Mouse (Mus musculus) neural tube, embryonic 13.5 days (tissue): ENCODE measurements at regions not wholly inside any gene's neighbourhood (a gene's known extent, or its start where the extent isn't known, plus 50 kb on each side); places are given as distances from the start of the nearest gene placed in this dataset.
A peak's percentile ranks its signal among the peaks of the same experiment; 100 is the strongest.

ENCODE experiments used
- ATAC-seq: fragments of 200-750 bp; cut with Nextera tagmentation; 2 replicates; pipeline ENCODE4 v1.8.0; 2017; ENCODE audit warnings: low read depth, mild to moderate bottlenecking, moderate TSS enrichment, moderate library complexity
- H3K27ac ChIP-seq: fragments of 300-500 bp; sonication (generic); replicated peaks from 2 replicates; pipeline ENCODE4 v1.5.1; 2015; ENCODE audit warnings: moderate library complexity, mild to moderate bottlenecking, inconsistent platforms
- H3K27me3 ChIP-seq: fragments of 300-500 bp; sonication (generic); 2 replicates; pipeline ENCODE4 v1.6.1; 2015; ENCODE audit warnings: mild to moderate bottlenecking, inconsistent platforms
- H3K36me3 ChIP-seq: fragments of 300-500 bp; sonication (generic); 2 replicates; pipeline ENCODE4 v1.6.1; 2015; ENCODE audit warnings: mild to moderate bottlenecking, inconsistent platforms
- H3K4me1 ChIP-seq: fragments of 300-500 bp; sonication (generic); replicated peaks from 2 replicates; pipeline ENCODE4 v1.6.1; 2015; ENCODE audit warnings: inconsistent platforms
- H3K4me2 ChIP-seq: fragments of 300-500 bp; sonication (generic); 2 replicates; pipeline ENCODE4 v1.6.1; 2015; ENCODE audit warnings: inconsistent platforms, mild to moderate bottlenecking, moderate library complexity
- H3K4me3 ChIP-seq: fragments of 300-500 bp; sonication (generic); 2 replicates; pipeline ENCODE4 v1.5.1; 2015; ENCODE audit warnings: mild to moderate bottlenecking, inconsistent platforms
- H3K9ac ChIP-seq: fragments of 300-500 bp; sonication (generic); 2 replicates; pipeline ENCODE4 v1.6.1; 2015; ENCODE audit warnings: moderate library complexity, mild to moderate bottlenecking, inconsistent platforms
- H3K9me3 ChIP-seq: fragments of 300-500 bp; sonication (generic); 2 replicates; pipeline ENCODE4 v1.6.1; 2016; ENCODE audit warnings: inconsistent platforms
- WGBS: fragments of 180-500 bp; shearing (Covaris S2); methylation state at CpG from one replicate; pipeline ENCODE4 v1.1.7; 2015; 5-methylcytosine and 5-hydroxymethylcytosine counted together

GRCm38 (mm10) chr15:85634322-85635141, 52.3 kb upstream of the Wnt7b start:
- Histone ChIP-seq H3K4me2 (peak overlapping the region; percentile 61), H3K4me1 (peaks cover 23% of the 10 kb centered on the region), H3K9me3 (no peaks in the 10 kb centered on the region), H3K27ac (peak overlapping the region; percentile 88), H3K9ac (peak overlapping the region; percentile 74), H3K4me3 (peak overlapping the region; percentile 53), H3K36me3 (no peaks in the 10 kb centered on the region), H3K27me3 (0 out of 2 replicates have a peak, but pooled peaks cover 2% of the 10 kb centered on the region)
- ATAC-seq, result peak; percentile 98
- WGBS, result under 1% methylated on average over 58 of the region's 58 CpGs

GRCm38 (mm10) chr15:85635425-85635824, 53.2 kb upstream of the Wnt7b start:
- H3K36me3 ChIP-seq, result no peaks in the 10 kb centered on the region
- H3K9me3 ChIP-seq, result no peaks in the 10 kb centered on the region
- WGBS, result 94% methylated on average over 6 of the region's 6 CpGs
- H3K27ac ChIP-seq, result peak overlapping the region; percentile 88
- peaks cover 23% of the 10 kb centered on the region for H3K4me1 ChIP-seq
- H3K4me3 ChIP-seq, result peak overlapping the region; percentile 53
- H3K4me2 ChIP-seq, result peak overlapping the region; percentile 61
- peak overlapping the region; percentile 74 for H3K9ac ChIP-seq
- no peak for ATAC-seq
- H3K27me3 ChIP-seq, result peaks cover 3% of the 10 kb centered on the region; the same call in 1 of the 2 replicates

- Histone ChIP-seq H3K9ac (no peak overlapping the region), H3K36me3 (no peaks in the 10 kb centered on the region), H3K4me1 (peaks cover 8% of the 10 kb centered on the region), H3K27ac (no peak overlapping the region), H3K4me3 (no peak overlapping the region), H3K27me3 (peaks cover 21% of the 10 kb centered on the region), H3K9me3 (no peaks in the 10 kb centered on the region), H3K4me2 (no peak overlapping the region)
- no peak for ATAC-seq
- 78% methylated on average over 2 of the region's 2 CpGs for WGBS
Observed at GRCm38 (mm10) chr15:85639566-85639965, 57.3 kb upstream of the Wnt7b start.

- 77% methylated on average over 15 of the region's 15 CpGs for WGBS
Observed at GRCm38 (mm10) chr15:85641120-85642080, 59.1 kb upstream of the Wnt7b start.

GRCm38 (mm10) chr15:85645396-85645795, 63.1 kb upstream of the Wnt7b start:
- H3K4me1 ChIP-seq, result peaks cover 47% of the 10 kb centered on the region
- peak overlapping the region; percentile 76 for H3K9ac ChIP-seq
- 52% methylated on average over 8 of the region's 8 CpGs for WGBS
- H3K27me3 ChIP-seq, result peaks cover 38% of the 10 kb centered on the region
- H3K27ac ChIP-seq, result peak overlapping the region; percentile 92
- ATAC-seq, result no peak
- no peaks in the 10 kb centered on the region for H3K36me3 ChIP-seq
- H3K4me3 ChIP-seq, result peak overlapping the region; percentile 41
- H3K9me3 ChIP-seq, result no peaks in the 10 kb centered on the region
- peak overlapping the region; percentile 66 for H3K4me2 ChIP-seq

More at GRCm38 (mm10) chr15:85641120-85642080, 59.1 kb upstream of the Wnt7b start:
- Histone ChIP-seq H3K9ac (no peak overlapping the region), H3K36me3 (no peaks in the 10 kb centered on the region), H3K4me2 (no peak overlapping the region), H3K9me3 (no peaks in the 10 kb centered on the region), H3K4me1 (peaks cover 20% of the 10 kb centered on the region), H3K4me3 (no peak overlapping the region), H3K27me3 (peaks cover 31% of the 10 kb centered on the region), H3K27ac (no peak overlapping the region)
- no peak for ATAC-seq

- 1% methylated on average over 33 of the region's 33 CpGs for WGBS
- Histone ChIP-seq H3K4me1 (peaks cover 54% of the 10 kb centered on the region), H3K4me2 (peak overlapping the region; percentile 66), H3K36me3 (no peaks in the 10 kb centered on the region), H3K27ac (peak overlapping the region; percentile 92), H3K9me3 (no peaks in the 10 kb centered on the region), H3K27me3 (peaks cover 39% of the 10 kb centered on the region), H3K9ac (peak overlapping the region; percentile 76), H3K4me3 (peak overlapping the region; percentile 41)
- peak; percentile 32 for ATAC-seq
Observed at GRCm38 (mm10) chr15:85645971-85646638, 63.8 kb upstream of the Wnt7b start.

GRCm38 (mm10) chr15:85646639-85647277, 64.5 kb upstream of the Wnt7b start:
- no peaks in the 10 kb centered on the region for H3K9me3 ChIP-seq
- peak overlapping the region; percentile 66 for H3K4me2 ChIP-seq
- ATAC-seq, result 0 out of 2 replicates have a peak, but pooled peaks have one; percentile 25
- H3K4me1 ChIP-seq, result peaks cover 60% of the 10 kb centered on the region
- H3K36me3 ChIP-seq, result no peaks in the 10 kb centered on the region
- H3K27ac ChIP-seq, result peak overlapping the region; percentile 92
- peaks cover 39% of the 10 kb centered on the region for H3K27me3 ChIP-seq
- peak overlapping the region; percentile 76 for H3K9ac ChIP-seq
- WGBS, result 31% methylated on average over 9 of the region's 10 CpGs
- H3K4me3 ChIP-seq, result peak overlapping the region; percentile 41

GRCm38 (mm10) chr15:85647593-85647992, 65.3 kb upstream of the Wnt7b start:
- Histone ChIP-seq H3K4me2 (no peak overlapping the region), H3K27me3 (peaks cover 39% of the 10 kb centered on the region), H3K9ac (no peak overlapping the region), H3K9me3 (no peaks in the 10 kb centered on the region), H3K4me1 (peaks cover 69% of the 10 kb centered on the region), H3K27ac (no peak overlapping the region), H3K36me3 (no peaks in the 10 kb centered on the region), H3K4me3 (no peak overlapping the region)
- WGBS, result 69% methylated on average over 6 of the region's 6 CpGs
- no peak for ATAC-seq

- Histone ChIP-seq H3K9ac (no peak overlapping the region), H3K36me3 (no peaks in the 10 kb centered on the region), H3K27me3 (peaks cover 21% of the 10 kb centered on the region), H3K4me3 (no peak overlapping the region), H3K9me3 (no peaks in the 10 kb centered on the region), H3K4me2 (no peak overlapping the region), H3K4me1 (peaks cover 87% of the 10 kb centered on the region), H3K27ac (no peak overlapping the region)
- 81% methylated on average over 5 of the region's 5 CpGs for WGBS
- no peak for ATAC-seq
Observed at GRCm38 (mm10) chr15:85650241-85650640, 68.0 kb upstream of the Wnt7b start.

GRCm38 (mm10) chr15:85651718-85652420, 69.6 kb upstream of the Wnt7b start:
- peaks cover 87% of the 10 kb centered on the region for H3K4me1 ChIP-seq
- H3K27me3 ChIP-seq, result peaks cover 26% of the 10 kb centered on the region

GRCm38 (mm10) chr15:85652431-85652830, 70.2 kb upstream of the Wnt7b start:
- ATAC-seq, result no peak; the same call in 1 of the 2 replicates

More at GRCm38 (mm10) chr15:85651718-85652420, 69.6 kb upstream of the Wnt7b start:
- Histone ChIP-seq H3K36me3 (no peaks in the 10 kb centered on the region), H3K9me3 (no peaks in the 10 kb centered on the region), H3K27ac (peak overlapping the region; percentile 100), H3K4me2 (peak overlapping the region; percentile 72), H3K9ac (no peak overlapping the region), H3K4me3 (no peak overlapping the region)
- 68% methylated on average over 9 of the region's 9 CpGs for WGBS
- no peak for ATAC-seq

More at GRCm38 (mm10) chr15:85652431-85652830, 70.2 kb upstream of the Wnt7b start:
- no peaks in the 10 kb centered on the region for H3K9me3 ChIP-seq
- WGBS, result 41% methylated on average over 5 of the region's 5 CpGs
- H3K27me3 ChIP-seq, result peaks cover 31% of the 10 kb centered on the region
- H3K27ac ChIP-seq, result peak overlapping the region; percentile 100
- H3K4me2 ChIP-seq, result peak overlapping the region; percentile 72
- H3K36me3 ChIP-seq, result no peaks in the 10 kb centered on the region
- peak overlapping the region; percentile 88 for H3K9ac ChIP-seq
- H3K4me3 ChIP-seq, result peak overlapping the region; percentile 42; the same call in 1 of the 2 replicates
- peaks cover 88% of the 10 kb centered on the region for H3K4me1 ChIP-seq
